Mouse (Mus musculus) hematopoietic stem cell, adult 5-6 weeks (primary cell): ENCODE results near the gene Gsx2. TPM values are rescaled to one million over a fixed set of nuclear protein-coding genes. Genes with fewer than 3 reads are reported as not detected.

Experiments
- total RNA-seq: library from RNA; stranded (forward); fragments of 172-1452, 232-1000 nt; gene quantifications from 2 replicates; pipeline ENCODE4 v1.2.3, GENCODE M21; 2017

The Gsx2 gene
- total RNA-seq, 1 experiment from 2014 or later = not detected

Other genes starting within 250 kb of the Gsx2 start
- gene Chic2, start 30.8 kb upstream of the Gsx2 start, total RNA-seq = 38.3 and 41.7 TPM in 2 replicates
- not detected in 2 replicates for gene Pdgfra, start 76.7 kb downstream of the Gsx2 start, total RNA-seq